Mouse (Mus musculus): ENCODE data around the gene Notch1. TPM values are rescaled to one million over a fixed set of nuclear protein-coding genes. Genes with fewer than 3 reads are reported as not detected.

Gene Notch1
- polyA plus RNA-seq, 1 experiment from 2014 or later = 2.1 TPM

DNA sequence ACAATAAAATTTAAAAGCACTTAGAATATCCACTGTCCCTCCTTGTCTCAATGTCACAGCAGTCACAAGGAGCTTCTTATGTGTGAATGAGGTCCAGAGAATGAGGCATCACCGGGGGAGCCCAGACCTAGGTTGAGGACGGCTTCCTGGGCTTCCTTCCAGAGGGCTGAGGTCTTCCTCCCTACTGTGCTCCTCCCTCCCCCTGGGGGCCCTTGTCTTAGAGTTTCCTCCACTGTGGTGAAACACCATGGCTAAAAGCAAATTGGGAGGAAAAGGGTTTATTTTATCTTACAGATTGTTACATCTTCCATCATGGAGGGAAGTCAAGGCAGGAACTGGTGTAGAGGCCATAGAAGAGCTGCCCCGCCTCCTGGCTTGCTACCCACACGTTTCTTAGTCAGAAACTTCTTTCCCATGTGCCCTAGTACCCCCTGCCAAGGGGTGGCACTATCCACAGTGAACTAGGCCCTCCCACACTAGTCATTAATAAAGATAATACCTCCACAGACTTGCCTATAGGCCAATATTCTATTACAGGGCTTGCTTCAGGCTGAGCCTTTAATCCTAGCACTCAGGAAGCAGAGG is 12.8 kb upstream of the Notch1 start:
- Histone ChIP-seq H3K4me1 (ENCODE audit: insufficient read depth) (peaks cover 13% of the 10 kb centered on the region), H3K4me2 (ENCODE audit: low read depth, low read length) (no peak overlapping the region), H3K36me3 (replicated peaks; ENCODE audit: insufficient read depth, low read length) (no peaks in the 10 kb centered on the region), H3K9me3 (ENCODE audit: low read length) (no peaks in the 10 kb centered on the region), H3K9ac (replicated peaks) (no peak overlapping the region), H3K4me3 (ENCODE audit: low read depth, low read length) (no peak overlapping the region), H3K27me3 (ENCODE audit: insufficient read depth, low read length) (no peaks in the 10 kb centered on the region), H3K27ac (ENCODE audit: low read depth) (no peak overlapping the region)
- DNase-seq (no peak), ATAC-seq (no peak)
- TF ChIP-seq CTCF (IDR thresholded peaks at IDR 0.05; ENCODE audit: low read depth) = no peak
- no peak for TF ChIP-seq EP300 (IDR thresholded peaks at IDR 0.05; ENCODE audit: low read depth)
- WGBS (ENCODE audit: insufficient replicate concordance) = 49% methylated on average over 4 of the region's 4 CpGs

DNA sequence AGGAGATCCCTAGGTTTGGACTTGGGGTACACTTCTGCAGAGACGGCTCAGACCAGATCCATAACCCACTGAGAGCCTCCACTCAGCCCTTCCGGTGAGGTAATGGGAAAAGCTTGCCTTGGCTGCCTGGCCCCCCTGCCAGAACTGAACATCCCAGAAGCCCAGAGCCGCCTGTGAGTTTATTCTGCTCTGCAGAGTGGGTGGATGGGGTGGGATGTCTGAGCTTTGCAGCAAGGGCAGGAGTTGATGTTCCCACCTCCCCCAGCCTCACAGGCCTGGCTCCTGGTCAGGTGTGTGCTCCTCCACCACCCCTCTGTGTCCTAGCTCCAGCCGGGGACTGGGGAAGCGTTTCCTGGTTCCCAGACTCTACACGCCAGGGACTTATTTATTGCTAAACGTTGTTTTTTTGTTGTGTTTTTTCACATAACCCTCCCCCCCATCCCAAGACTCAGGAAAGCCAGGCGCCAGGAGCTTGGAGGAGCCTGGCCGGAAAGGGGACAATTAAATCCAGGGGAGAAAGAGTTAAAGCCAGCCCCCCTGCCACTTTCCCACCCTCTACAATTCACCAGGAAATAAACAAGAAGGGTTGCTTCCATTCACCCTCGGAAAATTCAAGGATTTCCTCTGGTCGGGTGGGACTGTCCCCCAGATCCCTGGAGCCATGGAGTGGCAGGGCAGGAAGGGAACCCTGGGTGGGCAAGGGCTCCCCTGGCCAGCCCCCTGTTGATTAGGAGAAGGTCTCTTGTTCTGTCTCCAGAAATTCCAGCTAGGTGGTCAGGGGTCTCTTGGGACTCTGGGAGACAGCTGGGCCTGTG is 10.2 kb upstream of the Notch1 start:
- Histone ChIP-seq H3K9me3 (ENCODE audit: low read length) (no peaks in the 10 kb centered on the region), H3K4me3 (ENCODE audit: low read depth, low read length) (no peak overlapping the region), H3K4me1 (ENCODE audit: insufficient read depth) (peaks cover 8% of the 10 kb centered on the region), H3K9ac (replicated peaks) (no peak overlapping the region), H3K27ac (ENCODE audit: low read depth) (peak overlapping the region; percentile 29; the same call in 1 of the 2 replicates), H3K27me3 (ENCODE audit: insufficient read depth, low read length) (no peaks in the 10 kb centered on the region), H3K4me2 (ENCODE audit: low read depth, low read length) (no peak overlapping the region), H3K36me3 (replicated peaks; ENCODE audit: insufficient read depth, low read length) (no peaks in the 10 kb centered on the region)
- TF ChIP-seq EP300 (IDR thresholded peaks at IDR 0.05; ENCODE audit: low read depth) = no peak
- no peak for TF ChIP-seq CTCF (IDR thresholded peaks at IDR 0.05; ENCODE audit: low read depth)
- DNase-seq (no peak), ATAC-seq (no peak)
- 68% methylated on average over 11 of the region's 11 CpGs for WGBS (ENCODE audit: insufficient replicate concordance)

DNA sequence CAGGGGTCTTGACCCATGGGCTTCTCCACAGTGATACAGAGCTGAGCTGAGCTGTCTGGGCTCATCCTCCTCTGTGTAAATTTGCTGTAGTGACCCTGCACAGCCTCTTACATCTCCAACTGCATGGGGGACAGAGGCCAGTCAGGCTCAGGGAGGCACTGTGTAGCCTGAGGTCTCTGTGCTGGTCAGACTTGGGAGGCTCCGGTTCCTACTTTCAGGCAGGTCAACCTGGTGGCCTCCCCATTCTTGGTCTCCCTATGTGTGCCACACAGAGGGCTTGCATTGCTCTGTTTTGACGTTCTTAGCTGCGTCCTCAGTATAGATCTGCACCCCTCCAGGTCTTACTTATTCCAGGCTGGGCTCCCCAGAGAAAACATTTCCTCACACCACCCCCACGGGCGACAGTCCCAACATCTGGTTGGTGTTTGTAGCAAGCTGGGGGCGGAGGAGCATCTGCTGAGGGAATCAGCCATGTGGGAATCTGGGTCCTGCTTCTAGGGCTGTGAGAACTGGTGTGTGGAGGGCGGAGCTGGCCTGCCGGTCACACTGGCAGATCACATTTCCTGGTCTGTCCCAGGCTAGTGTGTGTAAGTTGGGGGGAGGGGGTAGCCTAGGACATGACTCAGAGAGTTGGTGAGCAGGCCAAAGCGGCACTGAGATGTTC is 9.0 kb upstream of the Notch1 start:
- no peak overlapping the region for H3K4me2 ChIP-seq (ENCODE audit: low read depth, low read length)
- H3K36me3 ChIP-seq (replicated peaks; ENCODE audit: insufficient read depth, low read length) = no peaks in the 10 kb centered on the region
- no peak overlapping the region for H3K9ac ChIP-seq (replicated peaks)
- H3K27ac ChIP-seq (ENCODE audit: low read depth) = peak overlapping the region; percentile 51
- no peak for TF ChIP-seq CTCF (IDR thresholded peaks at IDR 0.05; ENCODE audit: low read depth)
- TF ChIP-seq EP300 (IDR thresholded peaks at IDR 0.05; ENCODE audit: low read depth) = no peak
- no peaks in the 10 kb centered on the region for H3K9me3 ChIP-seq (ENCODE audit: low read length)
- H3K4me3 ChIP-seq (ENCODE audit: low read depth, low read length) = no peak overlapping the region
- H3K27me3 ChIP-seq (ENCODE audit: insufficient read depth, low read length) = no peaks in the 10 kb centered on the region
- DNase-seq (peak; percentile 48), ATAC-seq (peak; percentile 67)
- peaks cover 8% of the 10 kb centered on the region for H3K4me1 ChIP-seq (ENCODE audit: insufficient read depth)
- 34% methylated on average over 9 of the region's 9 CpGs for WGBS (ENCODE audit: insufficient replicate concordance)

DNA sequence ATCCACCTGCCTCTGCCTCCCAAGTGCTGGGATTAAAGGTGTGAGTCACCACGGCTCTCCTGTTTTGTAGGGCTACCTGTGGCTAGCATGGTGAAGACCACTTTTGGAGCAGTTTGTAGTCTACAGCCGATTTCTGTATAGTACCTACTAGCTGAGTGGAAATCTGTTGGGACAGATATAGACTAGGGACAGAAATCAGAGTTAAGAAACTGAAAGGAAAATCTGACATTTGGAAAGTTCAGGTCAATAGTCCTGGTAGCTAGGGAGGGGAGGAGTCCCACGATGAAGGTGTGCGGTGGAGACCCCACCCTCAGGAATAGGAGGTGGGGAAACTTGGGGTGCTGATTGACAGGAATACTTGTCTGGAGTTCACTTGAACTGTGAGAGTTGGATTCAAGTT is 5.9 kb upstream of the Notch1 start:
- Histone ChIP-seq H3K9ac (replicated peaks) (no peak overlapping the region), H3K9me3 (ENCODE audit: low read length) (no peaks in the 10 kb centered on the region), H3K27ac (ENCODE audit: low read depth) (no peak overlapping the region), H3K4me1 (ENCODE audit: insufficient read depth) (peaks cover 3% of the 10 kb centered on the region; the same call in 1 of the 2 replicates), H3K27me3 (ENCODE audit: insufficient read depth, low read length) (no peaks in the 10 kb centered on the region), H3K4me2 (ENCODE audit: low read depth, low read length) (no peak overlapping the region), H3K4me3 (ENCODE audit: low read depth, low read length) (no peak overlapping the region), H3K36me3 (replicated peaks; ENCODE audit: insufficient read depth, low read length) (no peaks in the 10 kb centered on the region)
- 80% methylated on average over 4 of the region's 4 CpGs for WGBS (ENCODE audit: insufficient replicate concordance)
- DNase-seq (no peak), ATAC-seq (no peak)
- TF ChIP-seq EP300 (IDR thresholded peaks at IDR 0.05; ENCODE audit: low read depth) (no peak), CTCF (IDR thresholded peaks at IDR 0.05; ENCODE audit: low read depth) (no peak)

DNA sequence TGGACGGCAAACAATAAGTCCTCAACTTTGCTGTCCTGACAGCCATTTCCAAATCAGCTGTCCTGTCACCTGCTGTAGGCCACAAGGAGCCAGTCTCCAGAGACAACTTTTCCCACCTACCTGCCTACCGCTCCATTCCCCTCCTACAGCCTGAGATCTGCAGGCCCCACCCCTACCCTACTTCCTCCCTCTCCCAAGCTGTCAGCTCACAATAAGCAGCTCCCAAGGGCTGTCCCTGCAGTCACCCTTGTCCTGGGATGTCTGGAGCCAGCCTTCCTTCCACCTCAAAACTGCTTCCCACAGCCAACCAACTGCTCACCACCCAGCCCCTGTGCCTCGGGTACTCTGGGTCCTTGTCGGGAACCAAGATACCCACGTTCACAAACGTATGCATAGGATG is 3.3 kb upstream of the Notch1 start:
- Histone ChIP-seq H3K4me1 (ENCODE audit: insufficient read depth) (peaks cover 7% of the 10 kb centered on the region; the same call in 1 of the 2 replicates), H3K4me2 (ENCODE audit: low read depth, low read length) (no peak overlapping the region), H3K27me3 (ENCODE audit: insufficient read depth, low read length) (no peaks in the 10 kb centered on the region), H3K36me3 (replicated peaks; ENCODE audit: insufficient read depth, low read length) (no peaks in the 10 kb centered on the region), H3K9me3 (ENCODE audit: low read length) (no peaks in the 10 kb centered on the region), H3K9ac (replicated peaks) (no peak overlapping the region), H3K4me3 (ENCODE audit: low read depth, low read length) (no peak overlapping the region), H3K27ac (ENCODE audit: low read depth) (no peak overlapping the region)
- ATAC-seq = no peak
- no peak for TF ChIP-seq EP300 (IDR thresholded peaks at IDR 0.05; ENCODE audit: low read depth)
- no peak for TF ChIP-seq CTCF (IDR thresholded peaks at IDR 0.05; ENCODE audit: low read depth)
- DNase-seq = no peak
- 77% methylated on average over 6 of the region's 6 CpGs for whole genome bisulfite sequencing (ENCODE audit: insufficient replicate concordance)

DNA sequence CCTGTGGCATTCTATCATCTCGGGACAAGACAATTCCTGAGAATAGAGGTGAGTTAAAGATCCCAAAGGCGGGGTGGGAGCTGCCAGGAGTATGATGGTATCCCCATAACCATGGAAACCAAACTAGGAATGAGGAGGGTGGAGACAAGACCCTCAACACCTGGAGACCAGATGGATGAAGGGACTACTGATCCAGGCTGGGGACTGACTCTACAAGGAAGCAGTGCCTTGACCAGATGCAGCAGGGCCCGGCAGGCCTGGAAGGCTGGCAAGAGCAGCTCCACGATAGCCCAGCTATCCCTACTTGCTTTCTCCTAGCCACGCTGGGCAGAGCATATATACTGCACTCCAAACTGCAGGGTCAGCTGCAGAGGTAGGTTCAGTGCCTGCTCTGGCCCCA is 524 bp upstream of the Notch1 start:
- ATAC-seq (no peak), DNase-seq (no peak)
- Histone ChIP-seq H3K36me3 (replicated peaks; ENCODE audit: insufficient read depth, low read length) (no peaks in the 10 kb centered on the region), H3K4me3 (ENCODE audit: low read depth, low read length) (no peak overlapping the region), H3K27ac (ENCODE audit: low read depth) (no peak overlapping the region), H3K9me3 (ENCODE audit: low read length) (no peaks in the 10 kb centered on the region), H3K27me3 (ENCODE audit: insufficient read depth, low read length) (no peaks in the 10 kb centered on the region), H3K4me2 (ENCODE audit: low read depth, low read length) (no peak overlapping the region), H3K9ac (replicated peaks) (no peak overlapping the region), H3K4me1 (ENCODE audit: insufficient read depth) (peaks cover 8% of the 10 kb centered on the region; the same call in 1 of the 2 replicates)
- 79% methylated on average over 5 of the region's 5 CpGs for WGBS (ENCODE audit: insufficient replicate concordance)
- TF ChIP-seq CTCF (IDR thresholded peaks at IDR 0.05; ENCODE audit: low read depth) (no peak), EP300 (IDR thresholded peaks at IDR 0.05; ENCODE audit: low read depth) (no peak)

Data from liver, postnatal 0 days (tissue).